Mouse (Mus musculus): ENCODE data around the gene Prok1. TPM values are rescaled to one million over a fixed set of nuclear protein-coding genes. Genes with fewer than 3 reads are reported as not detected.

The Prok1 gene
- 0.53 and 0.78 TPM in 2 replicates for polyA plus RNA-seq (2012; rRNA removed)

DNA sequence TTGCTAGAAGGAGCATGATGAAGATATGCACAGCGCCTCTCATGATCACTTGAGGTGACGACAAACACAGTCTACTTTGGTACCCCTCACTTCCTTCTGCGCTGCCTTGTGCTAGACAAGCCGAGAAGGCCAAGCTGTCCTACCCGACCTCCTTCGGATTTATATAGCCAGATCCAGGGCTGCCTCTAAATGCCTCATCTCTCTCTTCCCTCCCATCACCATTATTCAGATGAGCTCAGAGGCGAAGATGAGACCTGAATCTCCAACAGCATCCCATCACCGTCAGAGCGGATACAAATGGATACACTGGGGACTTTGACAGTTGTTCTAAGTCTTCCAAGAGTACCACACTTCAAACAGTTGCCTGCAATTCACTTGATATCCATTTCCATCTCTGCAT is at the start of gene Prok1:
Prok1 (minus strand) TSS at position 101 of the 400 bp plus-strand sequence.
- DNase-seq (ENCODE audit: low read depth) = no peak
- TF ChIP-seq POLR2A (IDR thresholded peaks at IDR 0.05; ENCODE audit: borderline replicate concordance, extremely low read depth, insufficient read depth, insufficient read length, poor library complexity, severe bottlenecking) = no peak
- no peak for TF ChIP-seq CTCF (IDR thresholded peaks at IDR 0.05; ENCODE audit: borderline replicate concordance, extremely low read depth, insufficient read depth, insufficient read length)

DNA sequence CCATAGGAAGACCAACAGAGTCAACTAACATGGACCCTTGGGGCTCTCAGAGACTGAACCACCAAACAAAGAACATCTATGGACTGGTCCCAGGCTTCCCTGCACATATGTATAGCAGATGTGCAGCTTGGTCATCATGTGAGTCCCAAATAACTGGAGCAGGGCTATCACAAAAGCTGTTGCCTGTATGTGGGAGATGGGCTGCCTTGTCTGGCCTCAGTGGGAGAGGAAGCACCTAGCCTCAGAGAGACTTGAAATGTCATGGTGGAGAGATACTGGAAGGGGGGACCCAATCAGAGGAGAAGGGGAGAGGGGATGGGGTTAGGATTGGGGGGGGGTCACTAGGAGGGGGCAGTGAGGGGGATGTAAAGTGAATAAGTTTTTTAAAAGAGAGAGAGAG is 47.8 kb upstream of the Prok1 start:
- DNase-seq (ENCODE audit: low read depth) = no peak
- TF ChIP-seq POLR2A (IDR thresholded peaks at IDR 0.05; ENCODE audit: borderline replicate concordance, extremely low read depth, insufficient read depth, insufficient read length, poor library complexity, severe bottlenecking) (no peak), CTCF (IDR thresholded peaks at IDR 0.05; ENCODE audit: borderline replicate concordance, extremely low read depth, insufficient read depth, insufficient read length) (no peak)

DNA sequence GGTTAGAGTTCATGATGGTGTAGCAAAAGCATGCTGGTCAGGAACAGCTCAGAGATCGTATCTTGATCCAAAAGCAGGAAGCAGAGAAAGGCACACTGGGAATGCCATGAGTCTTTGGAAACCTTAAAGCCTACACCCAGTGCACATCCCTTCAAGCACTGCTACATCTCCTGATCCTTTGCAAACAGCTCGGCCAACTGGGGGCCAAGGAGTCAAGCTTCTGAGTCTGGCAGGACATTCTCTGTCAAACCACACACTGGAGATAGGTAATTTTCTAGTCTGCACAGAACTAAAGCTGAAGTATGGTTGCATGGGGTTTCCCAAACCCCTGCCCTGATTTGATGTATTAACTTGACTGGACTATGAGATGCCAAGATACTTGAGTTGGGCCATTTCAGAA is 46.6 kb upstream of the Prok1 start:
- no peak for DNase-seq (ENCODE audit: low read depth)
- TF ChIP-seq CTCF (IDR thresholded peaks at IDR 0.05; ENCODE audit: borderline replicate concordance, extremely low read depth, insufficient read depth, insufficient read length) (no peak), POLR2A (IDR thresholded peaks at IDR 0.05; ENCODE audit: borderline replicate concordance, extremely low read depth, insufficient read depth, insufficient read length, poor library complexity, severe bottlenecking) (no peak)

GRCm38 (mm10) chr3:107278479-107279269 is 39.2 kb upstream of the Prok1 start, which contains the start of gene Lamtor5:
Lamtor5 (plus strand) TSS chr3:107278858.
- TF ChIP-seq POLR2A (IDR thresholded peaks at IDR 0.05; ENCODE audit: borderline replicate concordance, extremely low read depth, insufficient read depth, insufficient read length, poor library complexity, severe bottlenecking) (peak; percentile 24; the same call in 1 of the 2 replicates), CTCF (IDR thresholded peaks at IDR 0.05; ENCODE audit: borderline replicate concordance, extremely low read depth, insufficient read depth, insufficient read length) (no peak)
- peak; percentile 95 for DNase-seq (ENCODE audit: low read depth)

- TF ChIP-seq CTCF (IDR thresholded peaks at IDR 0.05; ENCODE audit: borderline replicate concordance, extremely low read depth, insufficient read depth, insufficient read length) = no peak
- no peak for TF ChIP-seq POLR2A (IDR thresholded peaks at IDR 0.05; ENCODE audit: borderline replicate concordance, extremely low read depth, insufficient read depth, insufficient read length, poor library complexity, severe bottlenecking)
- DNase-seq (ENCODE audit: low read depth) = no peak
These were observed 37.1 kb upstream of the Prok1 start for GRCm38 (mm10) chr3:107276626-107277025.

DNA sequence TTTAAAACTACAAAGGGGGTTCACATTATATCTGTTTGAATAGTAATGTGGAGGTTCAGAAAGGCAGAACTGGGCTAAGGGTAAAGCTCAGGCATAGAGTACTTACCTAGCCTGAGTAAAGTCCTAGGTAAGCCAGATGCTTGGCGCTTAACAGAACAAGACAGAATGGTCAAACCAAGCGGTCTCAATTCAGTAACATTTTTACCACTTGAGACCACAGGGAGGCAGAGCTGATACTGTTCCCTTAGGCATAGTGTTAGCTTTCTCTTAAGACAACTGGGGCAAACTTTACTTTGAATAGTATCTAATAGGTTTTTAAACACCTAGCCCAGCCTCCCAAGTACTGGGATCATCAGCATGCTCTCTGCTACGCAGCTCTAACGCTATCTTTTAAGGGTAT is 36.5 kb upstream of the Prok1 start:
- TF ChIP-seq CTCF (IDR thresholded peaks at IDR 0.05; ENCODE audit: borderline replicate concordance, extremely low read depth, insufficient read depth, insufficient read length) (no peak), POLR2A (IDR thresholded peaks at IDR 0.05; ENCODE audit: borderline replicate concordance, extremely low read depth, insufficient read depth, insufficient read length, poor library complexity, severe bottlenecking) (no peak)
- peak; percentile 12 for DNase-seq (ENCODE audit: low read depth)

DNA sequence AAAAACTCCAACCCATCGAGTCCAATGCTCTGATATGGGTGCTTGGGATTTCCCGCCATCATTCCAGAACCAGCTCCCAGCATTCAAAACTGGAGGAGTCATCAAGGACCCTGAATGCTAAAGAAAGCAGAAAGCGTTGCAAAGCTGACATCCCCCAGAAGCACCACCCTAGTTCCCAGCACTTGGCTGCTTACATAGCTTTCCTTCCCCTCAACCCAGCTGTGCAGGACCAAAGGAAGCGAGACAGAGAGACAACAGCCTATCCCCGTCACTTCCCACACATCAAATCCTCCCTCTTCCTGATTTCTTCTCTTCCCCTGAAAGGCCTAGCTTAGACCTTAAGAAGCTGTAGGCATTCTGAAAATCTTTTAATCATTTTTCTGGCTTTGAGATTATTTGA is 35.8 kb upstream of the Prok1 start:
- TF ChIP-seq POLR2A (IDR thresholded peaks at IDR 0.05; ENCODE audit: borderline replicate concordance, extremely low read depth, insufficient read depth, insufficient read length, poor library complexity, severe bottlenecking) (no peak), CTCF (IDR thresholded peaks at IDR 0.05; ENCODE audit: borderline replicate concordance, extremely low read depth, insufficient read depth, insufficient read length) (no peak)

GRCm38 (mm10) chr3:107273820-107274219 is 34.3 kb upstream of the Prok1 start:
- TF ChIP-seq CTCF (IDR thresholded peaks at IDR 0.05; ENCODE audit: borderline replicate concordance, extremely low read depth, insufficient read depth, insufficient read length) = peak; percentile 89
- no peak for TF ChIP-seq POLR2A (IDR thresholded peaks at IDR 0.05; ENCODE audit: borderline replicate concordance, extremely low read depth, insufficient read depth, insufficient read length, poor library complexity, severe bottlenecking)
- DNase-seq (ENCODE audit: low read depth) = peak; percentile 86

More for the DNA sequence above, 35.8 kb upstream of the Prok1 start:
- no peak for DNase-seq (ENCODE audit: low read depth)

DNA sequence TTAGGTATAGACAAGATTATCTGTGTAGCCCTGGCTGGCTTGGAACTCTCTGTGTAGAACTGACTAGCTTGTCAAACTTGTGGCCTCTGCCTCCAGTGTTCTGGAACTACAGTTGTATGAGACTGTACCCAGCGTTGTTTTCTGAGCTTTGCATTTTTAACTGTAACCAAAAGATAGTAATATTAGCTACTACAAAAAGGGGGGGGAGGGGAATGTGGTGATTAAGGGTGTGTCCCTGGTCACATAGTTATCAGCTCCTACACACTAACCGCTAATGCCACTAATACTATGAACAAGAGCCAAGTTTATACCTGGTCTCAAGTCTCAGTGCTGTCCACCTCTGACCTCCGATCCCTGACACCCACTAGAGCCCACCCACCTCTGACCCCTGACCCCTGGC is 32.9 kb upstream of the Prok1 start:
- TF ChIP-seq CTCF (IDR thresholded peaks at IDR 0.05; ENCODE audit: borderline replicate concordance, extremely low read depth, insufficient read depth, insufficient read length) = no peak
- TF ChIP-seq POLR2A (IDR thresholded peaks at IDR 0.05; ENCODE audit: borderline replicate concordance, extremely low read depth, insufficient read depth, insufficient read length, poor library complexity, severe bottlenecking) = no peak
- no peak for DNase-seq (ENCODE audit: low read depth)

DNA sequence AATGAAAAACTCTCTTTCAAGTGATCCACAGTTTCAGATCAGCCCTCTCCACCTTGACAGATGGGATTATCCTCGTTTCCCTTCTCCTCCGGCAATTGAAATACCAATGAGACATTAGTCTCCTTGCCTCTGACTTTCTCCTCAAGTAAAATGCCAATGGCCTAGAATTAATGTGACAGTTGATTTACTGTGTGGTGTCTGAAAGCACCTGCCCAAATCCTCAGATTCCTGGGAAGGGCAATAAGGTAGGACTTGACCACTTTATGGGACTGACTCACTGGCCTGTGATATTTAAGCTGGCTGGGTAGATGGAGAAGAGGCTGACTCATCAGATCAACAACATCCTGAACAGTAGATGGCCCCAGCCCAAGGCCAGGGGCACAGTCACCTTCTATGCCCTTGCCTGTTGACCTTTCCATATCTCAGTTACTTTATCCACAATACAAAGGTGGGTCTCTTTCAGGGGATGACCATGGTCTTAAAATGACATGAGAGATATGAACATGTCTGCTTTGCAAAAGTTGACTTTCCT is 27.4 kb upstream of the Prok1 start:
- DNase-seq (ENCODE audit: low read depth) = no peak
- TF ChIP-seq CTCF (IDR thresholded peaks at IDR 0.05; ENCODE audit: borderline replicate concordance, extremely low read depth, insufficient read depth, insufficient read length) (no peak), POLR2A (IDR thresholded peaks at IDR 0.05; ENCODE audit: borderline replicate concordance, extremely low read depth, insufficient read depth, insufficient read length, poor library complexity, severe bottlenecking) (no peak)

DNA sequence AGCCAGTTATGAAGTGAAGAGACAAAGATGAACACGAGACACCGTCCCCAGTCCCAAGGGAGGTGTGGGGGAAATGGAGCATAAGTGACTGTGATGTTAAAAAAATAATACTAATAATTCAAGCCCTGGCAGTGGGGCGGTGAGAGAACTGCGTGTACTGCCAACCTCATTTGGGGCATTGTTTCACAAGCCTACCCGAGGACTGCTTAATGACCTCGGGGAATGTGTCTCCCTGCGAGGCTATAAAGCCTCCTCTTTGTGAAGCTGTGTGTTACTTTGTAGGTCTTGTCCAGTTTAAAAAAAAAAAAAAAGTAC is 22.3 kb upstream of the Prok1 start:
- TF ChIP-seq CTCF (IDR thresholded peaks at IDR 0.05; ENCODE audit: borderline replicate concordance, extremely low read depth, insufficient read depth, insufficient read length) = no peak
- no peak for TF ChIP-seq POLR2A (IDR thresholded peaks at IDR 0.05; ENCODE audit: borderline replicate concordance, extremely low read depth, insufficient read depth, insufficient read length, poor library complexity, severe bottlenecking)
- DNase-seq (ENCODE audit: low read depth) = no peak

Measured in brain, embryonic 14.5 days (tissue).